Mouse (Mus musculus) kidney, embryonic 15.5 days (tissue): Measurements from ENCODE around the gene Srd5a3. TPM values are rescaled to one million over a fixed set of nuclear protein-coding genes. Genes with fewer than 3 reads are reported as not detected.

Experiments
- ATAC-seq: fragments of 200-750 bp; cut with Nextera tagmentation; replicated peaks from 2 replicates; pipeline ENCODE4 v1.8.0; 2017; ENCODE audit warnings: moderate TSS enrichment; ENCODE audit not compliant: low FRiP score
- H3K27ac ChIP-seq: fragments of 300-500 bp; sonication (generic); 2 replicates; pipeline ENCODE4 v1.5.1; 2015; ENCODE audit warnings: mild to moderate bottlenecking, inconsistent platforms
- H3K27me3 ChIP-seq: fragments of 300-500 bp; sonication (generic); 2 replicates; pipeline ENCODE4 v1.6.1; 2015; ENCODE audit warnings: inconsistent platforms
- H3K36me3 ChIP-seq: fragments of 300-500 bp; sonication (generic); 2 replicates; pipeline ENCODE4 v1.6.1; 2015; ENCODE audit warnings: inconsistent platforms
- H3K4me1 ChIP-seq: fragments of 300-500 bp; sonication (generic); 2 replicates; pipeline ENCODE4 v1.6.1; 2015; ENCODE audit warnings: inconsistent platforms
- H3K4me2 ChIP-seq: fragments of 300-500 bp; sonication (generic); 2 replicates; pipeline ENCODE4 v1.6.1; 2015; ENCODE audit warnings: moderate library complexity, mild to moderate bottlenecking, inconsistent platforms
- H3K4me3 ChIP-seq: fragments of 300-500 bp; sonication (generic); replicated peaks from 2 replicates; pipeline ENCODE4 v1.5.1; 2015; ENCODE audit warnings: mild to moderate bottlenecking, inconsistent platforms
- H3K9ac ChIP-seq: fragments of 300-500 bp; sonication (generic); 2 replicates; pipeline ENCODE4 v1.6.1; 2015; ENCODE audit warnings: mild to moderate bottlenecking, inconsistent platforms
- H3K9me3 ChIP-seq: fragments of 300-500 bp; sonication (generic); replicated peaks from 2 replicates; pipeline ENCODE4 v1.6.1; 2016; ENCODE audit warnings: inconsistent platforms
- WGBS: fragments of 180-500 bp; shearing (Covaris S2); methylation state at CpG from one replicate; pipeline ENCODE4 v1.1.7; 2015; ENCODE audit warnings: mixed read lengths; 5-methylcytosine and 5-hydroxymethylcytosine counted together
- polyA plus RNA-seq: library from polyadenylated mRNA; unstranded; fragments of >200 nt; fragmentation: Nextera tagmentation; extraction: Ambion mirVana; gene quantifications from 2 replicates; pipeline ENCODE4 v1.2.1, GENCODE M21; 2015

The Srd5a3 gene
- polyA plus RNA-seq, 1 experiment from 2014 or later: 40.4 TPM

GRCm38 (mm10) chr5:76203171-76203570 lies 63.1 kb downstream of the Srd5a3 start:
- Histone ChIP-seq H3K36me3 (peaks cover 88% of the 10 kb centered on the region), H3K9me3 (no peaks in the 10 kb centered on the region), H3K27me3 (no peaks in the 10 kb centered on the region), H3K4me1 (no peaks in the 10 kb centered on the region), H3K9ac (no peak overlapping the region), H3K4me3 (no peak overlapping the region), H3K27ac (no peak overlapping the region), H3K4me2 (no peak overlapping the region)
- WGBS: 92% methylated on average over 3 of the region's 3 CpGs
- no peak for ATAC-seq

Other genes starting within 250 kb of the Srd5a3 start
- 37.8 and 41.7 TPM in 2 replicates for gene Kdr, start 161.8 kb upstream of the Srd5a3 start, polyA plus RNA-seq
- gene Tmem165, start 43.6 kb downstream of the Srd5a3 start, polyA plus RNA-seq: 97.4 and 104 TPM in 2 replicates
- 11.0 and 11.3 TPM in 2 replicates for gene Clock, start 164.5 kb downstream of the Srd5a3 start, polyA plus RNA-seq
- not detected in 2 replicates for gene Pdcl2, start 190.9 kb downstream of the Srd5a3 start, polyA plus RNA-seq
- not detected in 2 replicates for gene Nmu, start 223.5 kb downstream of the Srd5a3 start, polyA plus RNA-seq